Mouse (Mus musculus): Measurements from ENCODE around the gene Il2rb. TPM values are rescaled to one million over a fixed set of nuclear protein-coding genes. Genes with fewer than 3 reads are reported as not detected.

Il2rb gene
- polyA plus RNA-seq, 1 experiment: 12.8 TPM

GRCm38 (mm10) chr15:78479470-78479869 is 15.6 kb downstream of the Il2rb start:
- Histone ChIP-seq H3K4me3 (replicated peaks; ENCODE audit: extremely low read depth, low read depth, low read length) (no peak overlapping the region), H3K4me1 (ENCODE audit: control insufficient read depth, insufficient read depth, low read length) (no peaks in the 10 kb centered on the region)
- TF ChIP-seq CTCF (IDR thresholded peaks at IDR 0.05; ENCODE audit: insufficient read depth, low read length) (no peak), POLR2A (IDR thresholded peaks at IDR 0.05; ENCODE audit: borderline replicate concordance, extremely low read depth, low read depth, low read length) (no peak)
- WGBS: 73% methylated on average over 5 of the region's 5 CpGs
- DNase-seq: no peak

GRCm38 (mm10) chr15:78478073-78478472 is 17.0 kb downstream of the Il2rb start:
- H3K4me3 ChIP-seq (replicated peaks; ENCODE audit: extremely low read depth, low read depth, low read length): no peak overlapping the region
- TF ChIP-seq CTCF (IDR thresholded peaks at IDR 0.05; ENCODE audit: insufficient read depth, low read length): no peak
- no peak for TF ChIP-seq POLR2A (IDR thresholded peaks at IDR 0.05; ENCODE audit: borderline replicate concordance, extremely low read depth, low read depth, low read length)
- no peak for DNase-seq
- 87% methylated on average over 4 of the region's 4 CpGs for WGBS
- H3K4me1 ChIP-seq (ENCODE audit: control insufficient read depth, insufficient read depth, low read length): no peaks in the 10 kb centered on the region

- no peak for DNase-seq
- TF ChIP-seq POLR2A (IDR thresholded peaks at IDR 0.05; ENCODE audit: borderline replicate concordance, extremely low read depth, low read depth, low read length): no peak
- 76% methylated on average over 1 of the region's 1 CpGs for WGBS
- H3K4me3 ChIP-seq (replicated peaks; ENCODE audit: extremely low read depth, low read depth, low read length): no peak overlapping the region
- H3K4me1 ChIP-seq (ENCODE audit: control insufficient read depth, insufficient read depth, low read length): no peaks in the 10 kb centered on the region
These were observed 18.2 kb downstream of the Il2rb start for GRCm38 (mm10) chr15:78476878-78477277.

- WGBS: 33% methylated on average over 3 of the region's 3 CpGs
- DNase-seq: no peak
- Histone ChIP-seq H3K4me3 (replicated peaks; ENCODE audit: extremely low read depth, low read depth, low read length) (no peak overlapping the region), H3K4me1 (ENCODE audit: control insufficient read depth, insufficient read depth, low read length) (no peaks in the 10 kb centered on the region)
- no peak for TF ChIP-seq POLR2A (IDR thresholded peaks at IDR 0.05; ENCODE audit: borderline replicate concordance, extremely low read depth, low read depth, low read length)
- no peak for TF ChIP-seq CTCF (IDR thresholded peaks at IDR 0.05; ENCODE audit: insufficient read depth, low read length)
These were observed 19.5 kb downstream of the Il2rb start for GRCm38 (mm10) chr15:78475604-78476031.

- Histone ChIP-seq H3K4me3 (replicated peaks; ENCODE audit: extremely low read depth, low read depth, low read length) (no peak overlapping the region), H3K4me1 (ENCODE audit: control insufficient read depth, insufficient read depth, low read length) (no peaks in the 10 kb centered on the region)
- WGBS: 74% methylated on average over 6 of the region's 6 CpGs
- no peak for DNase-seq
- TF ChIP-seq CTCF (IDR thresholded peaks at IDR 0.05; ENCODE audit: insufficient read depth, low read length) (no peak), POLR2A (IDR thresholded peaks at IDR 0.05; ENCODE audit: borderline replicate concordance, extremely low read depth, low read depth, low read length) (no peak)
These were observed 21.6 kb downstream of the Il2rb start for GRCm38 (mm10) chr15:78473442-78473841.

GRCm38 (mm10) chr15:78471902-78472301 is 23.2 kb downstream of the Il2rb start:
- WGBS: 33% methylated on average over 7 of the region's 7 CpGs
- no peak for DNase-seq
- TF ChIP-seq CTCF (IDR thresholded peaks at IDR 0.05; ENCODE audit: insufficient read depth, low read length) (no peak), POLR2A (IDR thresholded peaks at IDR 0.05; ENCODE audit: borderline replicate concordance, extremely low read depth, low read depth, low read length) (no peak)
- Histone ChIP-seq H3K4me1 (ENCODE audit: control insufficient read depth, insufficient read depth, low read length) (no peaks in the 10 kb centered on the region), H3K4me3 (replicated peaks; ENCODE audit: extremely low read depth, low read depth, low read length) (no peak overlapping the region)

- 80% methylated on average over 4 of the region's 4 CpGs for WGBS
- no peak for TF ChIP-seq CTCF (IDR thresholded peaks at IDR 0.05; ENCODE audit: insufficient read depth, low read length)
- TF ChIP-seq POLR2A (IDR thresholded peaks at IDR 0.05; ENCODE audit: borderline replicate concordance, extremely low read depth, low read depth, low read length): no peak
- DNase-seq: no peak
These were observed 24.4 kb downstream of the Il2rb start for GRCm38 (mm10) chr15:78470495-78471276.

GRCm38 (mm10) chr15:78468379-78468937 is 26.6 kb downstream of the Il2rb start, which contains the start of gene Tmprss6:
Gene Tmprss6, minus strand, starts transcription at chr15:78468634.
- TF ChIP-seq POLR2A (IDR thresholded peaks at IDR 0.05; ENCODE audit: borderline replicate concordance, extremely low read depth, low read depth, low read length) (no peak), CTCF (IDR thresholded peaks at IDR 0.05; ENCODE audit: insufficient read depth, low read length) (no peak)
- 82% methylated on average over 7 of the region's 7 CpGs for WGBS
- Histone ChIP-seq H3K4me1 (ENCODE audit: control insufficient read depth, insufficient read depth, low read length) (no peaks in the 10 kb centered on the region), H3K4me3 (replicated peaks; ENCODE audit: extremely low read depth, low read depth, low read length) (no peak within 1 kb of the TSS)
- DNase-seq: no peak

More at GRCm38 (mm10) chr15:78470495-78471276, 24.4 kb downstream of the Il2rb start:
- H3K4me1 ChIP-seq (ENCODE audit: control insufficient read depth, insufficient read depth, low read length): no peaks in the 10 kb centered on the region
- no peak overlapping the region for H3K4me3 ChIP-seq (replicated peaks; ENCODE audit: extremely low read depth, low read depth, low read length)

- TF ChIP-seq POLR2A (IDR thresholded peaks at IDR 0.05; ENCODE audit: borderline replicate concordance, extremely low read depth, low read depth, low read length) (no peak), CTCF (IDR thresholded peaks at IDR 0.05; ENCODE audit: insufficient read depth, low read length) (no peak)
- no peak for DNase-seq
- no peaks in the 10 kb centered on the region for H3K4me1 ChIP-seq (ENCODE audit: control insufficient read depth, insufficient read depth, low read length)
- 89% methylated on average over 7 of the region's 7 CpGs for WGBS
- no peak overlapping the region for H3K4me3 ChIP-seq (replicated peaks; ENCODE audit: extremely low read depth, low read depth, low read length)
These were observed 27.5 kb downstream of the Il2rb start for GRCm38 (mm10) chr15:78467570-78467969.

- 31% methylated on average over 6 of the region's 6 CpGs for WGBS
These were observed 28.3 kb downstream of the Il2rb start for GRCm38 (mm10) chr15:78466809-78467208.

More at GRCm38 (mm10) chr15:78466809-78467208, 28.3 kb downstream of the Il2rb start:
- no peak for DNase-seq
- Histone ChIP-seq H3K4me3 (replicated peaks; ENCODE audit: extremely low read depth, low read depth, low read length) (no peak overlapping the region), H3K4me1 (ENCODE audit: control insufficient read depth, insufficient read depth, low read length) (no peaks in the 10 kb centered on the region)
- TF ChIP-seq POLR2A (IDR thresholded peaks at IDR 0.05; ENCODE audit: borderline replicate concordance, extremely low read depth, low read depth, low read length): no peak
- TF ChIP-seq CTCF (IDR thresholded peaks at IDR 0.05; ENCODE audit: insufficient read depth, low read length): no peak

All from lung, adult 2 months (tissue).